In the genomic region with DNA sequence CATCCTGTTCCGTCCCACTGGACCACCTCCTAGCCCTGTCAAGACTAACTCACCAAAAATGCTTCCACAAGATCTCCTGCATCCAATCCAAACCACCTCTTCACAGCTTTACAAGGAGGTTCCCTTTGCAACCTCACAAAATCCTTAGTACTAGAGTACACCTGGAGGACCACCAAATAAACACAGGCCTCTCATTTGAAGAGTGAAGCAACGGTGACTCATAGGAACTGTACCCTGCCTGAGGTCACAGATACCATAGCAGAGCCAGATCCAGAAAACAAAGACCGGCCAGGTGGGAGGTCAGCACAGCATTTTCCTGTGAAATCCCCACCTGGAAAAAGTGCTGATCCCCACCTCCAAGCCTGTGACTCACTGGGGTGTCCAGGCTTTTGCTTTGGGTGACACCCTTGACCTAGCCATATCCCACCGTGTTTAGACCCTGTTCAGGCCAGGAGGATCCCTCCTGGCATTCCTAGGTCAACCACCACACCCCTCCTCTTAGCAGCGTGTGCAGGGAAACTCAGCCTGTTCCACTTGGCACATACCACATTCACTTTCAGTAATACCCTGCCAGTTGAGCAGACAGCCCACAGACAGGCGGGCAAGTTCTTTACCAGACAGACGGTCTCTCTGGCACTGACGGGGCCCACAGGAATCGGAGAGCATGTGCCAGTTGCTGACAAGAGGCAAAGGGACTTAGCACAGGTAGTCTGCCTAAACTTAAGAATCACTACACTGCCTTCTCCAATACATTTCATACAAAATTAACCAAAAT, we compare ENCODE assay signal across 8 mouse cellular contexts. TPM values are rescaled to one million over a fixed set of nuclear protein-coding genes. Genes with fewer than 3 reads are reported as not detected.
A peak's percentile ranks its signal among the peaks of the same experiment; 100 is the strongest.
DNase-seq lines count a peak whose midpoint lies in the region; ATAC-seq lines count a peak whose summit lies in the region.

No protein-coding gene starts in this region.

- H3K27ac ChIP-seq in lung, embryonic 15.5 days = no peak overlapping the region
- H3K27ac ChIP-seq in hindbrain, embryonic 16.5 days (ENCODE audit: low read depth, low read length) = no peak overlapping the region
- no peak overlapping the region for H3K27ac ChIP-seq in midbrain, embryonic 14.5 days (replicated peaks; ENCODE audit: low read depth, low read length)

- H3K36me3 ChIP-seq in lung, embryonic 15.5 days = peaks cover 41% of the 10 kb centered on the region
- peaks cover 14% of the 10 kb centered on the region for H3K36me3 ChIP-seq in hindbrain, embryonic 16.5 days (ENCODE audit: control insufficient read depth, insufficient read depth, low read length)
- peaks cover 48% of the 10 kb centered on the region for H3K36me3 ChIP-seq in midbrain, embryonic 14.5 days (ENCODE audit: control insufficient read depth, insufficient read depth, low read length)

- H3K4me3 ChIP-seq in lung, embryonic 15.5 days = no peak overlapping the region
- no peak overlapping the region; the same call in 1 of the 2 replicates for H3K4me3 ChIP-seq in hindbrain, embryonic 16.5 days (ENCODE audit: low read length)
- H3K4me3 ChIP-seq in midbrain, embryonic 14.5 days (replicated peaks; ENCODE audit: low read depth, low read length) = peak overlapping the region; percentile 9; the same call in 1 of the 2 replicates

- no peaks in the 10 kb centered on the region for H3K9me3 ChIP-seq in lung, embryonic 15.5 days
- H3K9me3 ChIP-seq in hindbrain, embryonic 16.5 days (ENCODE audit: control insufficient read depth, low read length) = no peaks in the 10 kb centered on the region
- no peaks in the 10 kb centered on the region for H3K9me3 ChIP-seq in midbrain, embryonic 14.5 days (ENCODE audit: control insufficient read depth, low read length)

- WGBS in lung, embryonic 15.5 days = 70% methylated on average over 9 of the region's 9 CpGs
- WGBS in hindbrain, embryonic 16.5 days = 62% methylated on average over 9 of the region's 9 CpGs
- 78% methylated on average over 9 of the region's 9 CpGs for WGBS in midbrain, embryonic 14.5 days

- ATAC-seq in lung, embryonic 15.5 days (ENCODE audit: borderline replicate concordance, extremely low read depth, low FRiP score, low TSS enrichment) = no peak
- no peak for ATAC-seq in hindbrain, embryonic 16.5 days
- ATAC-seq in midbrain, embryonic 14.5 days (ENCODE audit: low FRiP score, low TSS enrichment) = no peak
- ATAC-seq in CD4-positive, CD25-positive, alpha-beta regulatory T cell, adult 4 months = no peak

- peaks cover 24% of the 10 kb centered on the region for H3K4me1 ChIP-seq in lung, embryonic 15.5 days
- H3K4me1 ChIP-seq in hindbrain, embryonic 16.5 days (ENCODE audit: control insufficient read depth, insufficient read depth, low read depth, low read length) = peaks cover 29% of the 10 kb centered on the region
- H3K4me1 ChIP-seq in midbrain, embryonic 14.5 days (ENCODE audit: control insufficient read depth, insufficient read depth, low read length) = peaks cover 33% of the 10 kb centered on the region

- no peak overlapping the region for H3K4me2 ChIP-seq in lung, embryonic 15.5 days
- peak overlapping the region; percentile 48 for H3K4me2 ChIP-seq in hindbrain, embryonic 16.5 days (ENCODE audit: low read length)
- peak overlapping the region; percentile 44 for H3K4me2 ChIP-seq in midbrain, embryonic 14.5 days (ENCODE audit: low read length)

- peak; percentile 41 for DNase-seq in adrenal gland, postnatal 10 days
- no peak for DNase-seq in adrenal gland, postnatal 25 days
- no peak for DNase-seq in lung, postnatal 36 days
- DNase-seq in midbrain, embryonic 14.5 days = no peak
- DNase-seq in spleen, adult 12 weeks (ENCODE audit: low spot score) = no peak

- H3K9ac ChIP-seq in lung, embryonic 15.5 days = peak overlapping the region; percentile 16; the same call in 1 of the 2 replicates
- no peak overlapping the region; the same call in 1 of the 2 replicates for H3K9ac ChIP-seq in hindbrain, embryonic 16.5 days (ENCODE audit: low read depth, low read length)
- peak overlapping the region; percentile 23; the same call in 1 of the 2 replicates for H3K9ac ChIP-seq in midbrain, embryonic 14.5 days (replicated peaks; ENCODE audit: low read length)

- no peaks in the 10 kb centered on the region for H3K27me3 ChIP-seq in lung, embryonic 15.5 days
- no peaks in the 10 kb centered on the region for H3K27me3 ChIP-seq in hindbrain, embryonic 16.5 days (replicated peaks; ENCODE audit: control insufficient read depth, insufficient read depth, low read length)
- H3K27me3 ChIP-seq in midbrain, embryonic 14.5 days (ENCODE audit: control insufficient read depth, insufficient read depth, low read length) = no peaks in the 10 kb centered on the region

RNA-seq across cellular contexts. Expression of a gene that starts 2.7 kb away (rescaled TPM):
- total RNA-seq in adrenal gland, postnatal 10 days (2021) = 10 to 100 TPM; 26.4 to 28.8 TPM
- total RNA-seq in adrenal gland, postnatal 25 days (2021) = 23.5 and 25.9 TPM in 2 replicates
- polyA plus RNA-seq in lung, embryonic 15.5 days (2015; fragmentation: Nextera tagmentation; extraction: Ambion mirVana) = 47.6 and 50.1 TPM in 2 replicates
- polyA plus RNA-seq in hindbrain, embryonic 16.5 days (2015; fragmentation: Nextera tagmentation; extraction: Ambion mirVana) = 37.3 and 38.5 TPM in 2 replicates
- 52.1 and 55.9 TPM in 2 replicates for polyA plus RNA-seq in midbrain, embryonic 14.5 days (2014; fragmentation: Nextera tagmentation; extraction: Ambion mirVana)
- 10 to 100 TPM; 72.3 to 84.2 TPM for polyA plus RNA-seq in CD4-positive, CD25-positive, alpha-beta regulatory T cell, adult 4 months (2017; shearing (Covaris generic))
